ENCODE assay signal across 20 mouse cellular contexts in the genomic region with DNA sequence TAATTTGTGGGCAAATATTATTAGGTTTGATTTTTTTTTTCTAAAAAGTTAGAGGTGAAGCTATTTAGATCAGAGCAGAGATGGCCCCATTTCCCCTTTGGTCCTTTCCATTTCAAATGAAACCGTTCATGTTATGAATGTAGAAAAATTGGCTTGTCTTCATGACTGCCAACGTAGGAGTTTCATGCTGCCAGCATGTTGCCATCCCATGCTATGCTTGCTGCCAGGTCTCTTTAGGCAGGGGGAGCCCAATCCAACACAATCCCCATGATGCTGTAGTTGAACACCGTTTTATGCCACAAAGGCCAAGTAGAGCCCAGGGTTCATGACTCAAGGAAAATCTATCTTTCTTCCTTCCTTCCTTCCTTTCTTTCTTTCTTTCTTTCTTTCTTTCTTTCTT.
"Had no signal": no experiment of that assay in that cellular context is flagged by ENCODE, and none has a peak within 500 bp of the region (broad histone marks: within the 10 kb centered on the region; RNA-seq: fewer than 3 reads in every experiment).

No protein-coding gene starts in this region.

- H3K4me1 ChIP-seq: limb, embryonic 10.5 days; limb, embryonic 13.5 days; liver, embryonic 12.5 days; liver, embryonic 15.5 days; lung, embryonic 15.5 days; megakaryocyte, embryonic 14.5 days had no signal

- H3K4me3 ChIP-seq: left cerebral cortex, adult 2 months; limb, embryonic 10.5 days; limb, embryonic 13.5 days; liver, embryonic 12.5 days; liver, embryonic 15.5 days; lung, embryonic 15.5 days; megakaryocyte, embryonic 14.5 days had no signal

- H3K9ac ChIP-seq: limb, embryonic 13.5 days; liver, embryonic 12.5 days; liver, embryonic 15.5 days; lung, embryonic 15.5 days had no signal

- DNase-seq: kidney, adult 9 months; kidney, postnatal 14 days; kidney, postnatal 4 days; layer of hippocampus, postnatal 36 days; liver; lung, adult 18-20 months; lung, postnatal 10 days; lung, postnatal 36 days; midbrain, embryonic 14.5 days; thymus, adult 18-20 months; thymus, postnatal 14 days; thymus, postnatal 4 days had no signal

- H3K36me3 ChIP-seq: limb, embryonic 10.5 days; limb, embryonic 13.5 days; liver, embryonic 12.5 days; liver, embryonic 15.5 days; lung, embryonic 15.5 days had no signal

- H3K27me3 ChIP-seq: limb, embryonic 13.5 days; liver, embryonic 12.5 days; liver, embryonic 15.5 days; lung, embryonic 15.5 days; megakaryocyte, embryonic 14.5 days had no signal

- H3K27ac ChIP-seq: left cerebral cortex, adult 2 months; limb, embryonic 10.5 days; limb, embryonic 13.5 days; liver, embryonic 12.5 days; liver, embryonic 15.5 days; lung, embryonic 15.5 days had no signal

- H3K9me3 ChIP-seq: limb, embryonic 10.5 days; limb, embryonic 13.5 days; liver, embryonic 12.5 days; liver, embryonic 15.5 days; lung, embryonic 15.5 days had no signal

- ATAC-seq: liver, embryonic 12.5 days had no signal

- H3K4me2 ChIP-seq: limb, embryonic 13.5 days; liver, embryonic 12.5 days; liver, embryonic 15.5 days; lung, embryonic 15.5 days; midbrain, embryonic 11.5 days had no signal
